Mouse (Mus musculus) kidney, postnatal 25 days (tissue): Measurements from ENCODE around the gene Dynlt1c.
A peak's percentile ranks its signal among the peaks of the same experiment; 100 is the strongest.
"Not testable (repeated sequence)": the region's sequence is repeated elsewhere in the genome, so short reads cannot be mapped to it uniquely, and the experiment has no call there.

ENCODE experiments used
- DNase-seq, 2 experiments: peaks; one replicate each; pipeline ENCODE4 v3.0.0; 2021; ENCODE audit warnings: mixed read lengths in 2 of 2

Dynlt1c gene

GRCm38 (mm10) chr17:6620035-6620434 is 18.6 kb downstream of the Dynlt1c start:
- DNase-seq, result not testable (repeated sequence)

DNA sequence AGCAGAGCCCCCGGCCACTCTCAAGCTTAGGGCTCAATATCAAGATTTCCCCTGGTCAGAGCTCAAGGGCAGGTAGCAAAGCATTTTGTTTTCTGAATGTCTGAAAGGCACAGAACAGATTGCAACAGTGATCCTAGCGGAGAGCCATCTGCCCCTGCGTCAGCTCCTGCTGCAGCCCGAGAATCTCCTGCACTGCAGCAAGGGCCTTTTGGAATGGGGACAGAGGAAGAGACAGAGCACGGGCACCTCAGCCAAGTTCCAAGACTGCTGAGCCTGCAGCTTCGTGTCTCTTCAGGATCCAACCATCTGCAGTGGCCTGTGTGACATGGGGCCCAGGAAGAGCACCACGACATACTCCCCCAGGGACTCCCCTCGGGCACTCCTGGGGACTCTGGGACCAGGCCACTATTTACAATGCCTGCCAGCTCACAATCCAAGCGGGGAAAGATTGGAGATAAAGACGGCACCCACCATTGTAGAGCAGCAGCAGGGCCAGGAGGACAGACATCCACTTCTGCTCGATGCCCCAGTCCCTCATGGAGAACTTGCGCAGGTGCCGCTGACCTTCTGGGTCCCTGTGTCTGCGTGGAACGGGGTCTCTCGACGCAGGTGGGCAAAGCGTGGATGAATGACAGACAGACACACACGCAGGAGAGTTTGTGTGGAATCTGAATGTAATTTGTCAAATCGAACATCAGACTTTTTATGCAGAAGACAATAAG is 19.4 kb downstream of the Dynlt1c start:
- DNase-seq, result not testable (repeated sequence)

DNA sequence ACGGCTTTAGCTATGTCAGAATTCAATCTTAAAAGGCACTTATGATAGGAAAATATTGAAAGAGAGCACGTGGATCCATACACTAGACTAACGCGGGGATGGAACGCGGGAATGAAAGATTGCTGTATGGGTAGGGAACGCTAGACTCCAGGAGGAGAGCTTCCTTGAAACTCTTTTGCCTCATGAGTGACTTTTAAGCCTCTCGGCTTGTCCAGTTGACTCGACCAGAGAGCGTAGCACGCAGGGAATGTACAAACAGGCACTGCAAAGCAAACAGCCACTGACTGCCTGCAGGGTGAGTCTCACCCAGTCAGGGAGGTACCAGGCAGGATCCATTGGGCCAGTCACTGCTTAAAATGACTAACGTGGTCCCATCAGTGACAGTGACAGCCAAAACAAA is 20.5 kb downstream of the Dynlt1c start:
- DNase-seq, result not testable (repeated sequence)

DNA sequence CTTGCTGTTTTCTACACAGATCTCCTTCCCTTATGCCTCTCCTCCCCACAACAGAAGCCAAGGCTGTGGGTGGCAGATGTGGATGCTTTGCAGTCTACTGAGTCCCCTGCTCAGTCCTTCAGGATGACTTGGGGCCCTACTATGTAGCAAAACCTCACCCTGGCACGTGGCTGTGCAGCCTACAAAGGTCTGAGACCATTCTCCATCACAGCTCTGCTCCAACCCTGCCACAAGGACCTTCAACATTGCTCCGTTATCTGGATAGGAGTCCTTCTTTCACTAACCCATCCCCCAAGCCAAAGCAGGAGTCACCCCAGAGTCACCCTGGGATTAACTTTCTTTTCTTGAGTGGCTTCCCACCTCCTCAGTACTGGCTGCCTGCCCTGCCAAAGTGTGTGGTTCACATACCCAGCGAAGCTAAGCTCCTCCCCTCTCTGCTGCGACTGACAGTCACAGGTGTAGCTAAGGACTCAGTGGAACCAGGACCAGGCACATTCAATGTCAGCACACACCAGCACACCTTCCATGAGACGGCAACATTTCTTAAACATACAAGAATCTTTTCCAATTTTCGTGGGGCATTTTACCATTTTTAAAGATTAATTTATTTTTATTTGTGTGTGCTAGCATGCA is 23.6 kb downstream of the Dynlt1c start:
- DNase-seq, result not testable (repeated sequence)

DNA sequence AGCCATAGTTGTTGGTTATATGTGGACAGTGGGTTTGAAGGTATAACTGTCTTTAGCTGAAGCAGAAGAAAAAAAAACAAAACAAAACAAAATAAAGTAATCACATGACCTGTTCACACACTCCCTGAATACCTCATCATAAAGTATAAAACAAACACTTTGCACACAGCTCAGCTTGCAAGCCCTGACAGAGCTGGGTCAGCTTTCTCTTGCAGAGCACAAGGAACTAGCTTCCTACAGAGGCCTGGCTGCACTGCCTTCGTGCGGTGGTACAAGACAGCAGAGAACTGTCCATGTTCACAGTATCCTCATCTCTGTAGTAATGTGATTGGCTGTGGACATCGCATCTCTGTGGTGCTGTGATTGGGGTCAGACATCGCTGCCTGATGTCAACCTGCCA is 28.9 kb downstream of the Dynlt1c start:
- DNase-seq, result not testable (repeated sequence)

DNA sequence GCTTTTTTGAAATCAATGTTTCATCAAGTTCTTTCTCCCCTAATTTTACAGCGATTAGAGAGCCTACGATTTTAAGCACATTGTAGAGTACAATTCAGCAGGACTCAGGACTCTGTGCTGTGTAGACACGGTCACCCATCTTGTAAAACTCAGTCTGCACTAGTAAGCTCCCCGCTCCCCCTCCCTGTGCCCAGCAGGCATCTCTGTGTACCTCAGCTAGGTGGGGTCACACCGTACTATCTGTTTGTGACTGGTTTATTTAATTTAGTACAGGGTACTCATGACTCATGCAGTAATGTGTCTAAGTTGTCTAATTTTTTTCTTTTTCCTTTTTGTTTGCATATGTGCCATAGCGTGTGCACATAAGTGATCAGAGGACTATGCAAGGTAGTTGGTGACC is 31.4 kb downstream of the Dynlt1c start:
- not testable (repeated sequence) for DNase-seq

- DNase-seq, result not testable (repeated sequence)
Measured at GRCm38 (mm10) chr17:6635781-6636180, 34.3 kb downstream of the Dynlt1c start.

DNA sequence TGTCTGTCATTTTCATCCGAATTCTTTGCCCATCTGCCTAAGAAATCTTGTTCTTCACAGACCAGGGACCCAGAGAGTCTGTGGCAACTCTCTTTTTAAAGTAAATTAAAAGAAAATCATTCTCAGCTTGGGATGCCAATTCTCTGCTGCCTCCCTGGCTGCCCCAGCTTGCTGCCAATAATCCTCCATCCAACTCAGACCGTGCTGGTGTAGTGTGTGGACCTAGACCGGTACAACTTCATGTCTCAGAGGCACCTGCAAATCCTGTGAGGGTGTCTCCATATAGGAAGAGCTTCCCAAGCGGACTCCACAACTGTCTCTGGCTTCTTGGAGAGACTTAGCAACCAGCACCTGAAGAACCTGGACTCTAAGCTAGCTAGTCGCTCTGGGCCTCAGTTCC is 35.4 kb downstream of the Dynlt1c start:
- DNase-seq, result no peak

GRCm38 (mm10) chr17:6637434-6637833 is 36.0 kb downstream of the Dynlt1c start:
- DNase-seq, result not testable (repeated sequence)

GRCm38 (mm10) chr17:6638444-6638843 is 37.0 kb downstream of the Dynlt1c start:
- DNase-seq, result not testable (repeated sequence)

DNA sequence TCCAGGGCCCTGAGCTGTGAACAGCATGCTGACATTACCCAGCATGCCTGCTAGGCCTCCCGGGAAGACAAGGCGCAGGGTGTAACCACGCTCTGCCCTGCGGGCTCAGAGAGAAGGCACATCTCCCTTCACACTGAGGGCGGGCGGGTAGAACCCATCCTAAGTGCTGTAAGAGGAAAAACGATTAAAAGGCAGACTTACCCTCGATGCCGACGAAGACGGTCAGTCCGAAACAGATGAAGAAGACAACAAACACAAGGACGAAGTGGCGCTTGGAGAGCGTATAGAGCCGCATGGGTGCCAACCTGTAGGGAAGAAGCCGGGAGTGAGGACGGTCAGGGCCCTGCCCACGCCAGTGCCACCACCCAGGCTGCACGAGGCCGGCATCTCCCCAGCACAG is 38.0 kb downstream of the Dynlt1c start:
- not testable (repeated sequence) for DNase-seq

- DNase-seq, result not testable (repeated sequence)
Measured at GRCm38 (mm10) chr17:6640044-6640637, 38.7 kb downstream of the Dynlt1c start.

DNA sequence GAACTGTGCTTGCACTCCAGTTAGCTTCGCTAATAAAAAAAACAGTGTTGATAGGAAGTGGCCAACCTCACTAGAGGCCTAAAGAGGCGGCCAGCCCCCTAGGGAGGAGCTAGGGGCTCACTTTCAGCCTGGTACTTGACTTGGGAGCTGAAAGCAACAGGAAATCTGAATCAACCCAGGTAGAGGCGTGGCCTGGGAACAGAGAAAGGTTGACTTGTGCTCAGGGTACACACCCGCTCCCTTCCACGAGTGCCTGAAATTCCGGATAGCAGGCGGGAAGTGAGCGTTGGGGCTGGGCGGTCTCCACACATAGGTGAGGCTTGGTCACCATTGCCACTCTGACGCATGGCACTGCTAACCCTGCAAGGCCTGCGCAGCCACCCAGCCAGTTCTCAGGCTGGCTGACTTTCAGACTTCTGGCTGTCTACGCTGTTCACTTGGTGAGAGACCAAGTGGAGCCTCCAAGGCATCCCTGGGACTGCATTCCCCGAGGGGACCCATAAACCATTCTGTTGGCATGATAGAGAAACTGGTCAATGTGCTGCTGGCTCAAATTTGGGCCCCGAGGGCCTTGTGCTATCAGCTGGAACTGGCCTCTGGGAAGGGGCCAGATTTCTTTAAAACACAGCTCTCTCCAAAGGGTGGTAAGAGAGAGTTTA is 39.4 kb downstream of the Dynlt1c start:
- DNase-seq, result peak in 1 of 2 experiments; percentile 46

GRCm38 (mm10) chr17:6644210-6644609 is 42.7 kb downstream of the Dynlt1c start:
- DNase-seq, result not testable (repeated sequence)

DNA sequence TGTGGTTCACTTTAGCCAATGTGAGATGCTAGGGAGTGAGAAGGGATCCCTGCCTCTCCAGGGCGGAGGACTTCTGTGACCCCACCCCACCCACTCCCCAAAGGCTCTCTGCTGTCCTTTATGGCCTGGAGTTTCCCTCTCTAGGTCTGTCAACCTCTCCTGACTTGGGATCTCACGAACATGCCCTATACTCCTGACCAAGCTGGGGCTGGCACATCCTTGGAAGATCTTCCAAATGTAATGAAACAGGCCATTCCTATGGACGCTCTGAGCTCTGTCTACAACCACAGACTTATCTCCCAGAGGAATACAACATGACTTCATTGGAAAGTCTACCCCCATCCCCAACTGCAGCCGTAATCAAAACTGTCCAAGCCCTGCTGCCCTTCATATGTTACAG is 43.2 kb downstream of the Dynlt1c start:
- not testable (repeated sequence) for DNase-seq

DNA sequence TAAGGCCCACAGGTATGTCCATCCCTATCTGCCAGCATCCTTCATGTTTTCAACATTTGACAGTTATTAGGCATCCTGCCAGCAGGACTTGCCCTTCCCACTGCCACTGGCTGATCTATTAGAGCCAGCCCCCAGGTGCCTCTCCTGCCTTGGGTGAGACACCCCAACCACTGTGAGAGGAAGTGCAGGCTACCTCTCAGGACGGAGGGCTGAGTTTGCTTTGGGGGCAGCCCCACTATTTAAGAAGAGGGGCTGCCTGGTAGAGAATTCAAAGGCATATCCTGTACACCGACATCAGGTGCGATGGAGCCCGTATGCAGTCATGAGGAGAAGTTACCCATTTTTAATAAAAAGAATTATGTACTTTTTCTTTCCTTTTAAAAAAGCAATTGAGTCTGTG is 44.2 kb downstream of the Dynlt1c start:
- DNase-seq, result not testable (repeated sequence)

DNA sequence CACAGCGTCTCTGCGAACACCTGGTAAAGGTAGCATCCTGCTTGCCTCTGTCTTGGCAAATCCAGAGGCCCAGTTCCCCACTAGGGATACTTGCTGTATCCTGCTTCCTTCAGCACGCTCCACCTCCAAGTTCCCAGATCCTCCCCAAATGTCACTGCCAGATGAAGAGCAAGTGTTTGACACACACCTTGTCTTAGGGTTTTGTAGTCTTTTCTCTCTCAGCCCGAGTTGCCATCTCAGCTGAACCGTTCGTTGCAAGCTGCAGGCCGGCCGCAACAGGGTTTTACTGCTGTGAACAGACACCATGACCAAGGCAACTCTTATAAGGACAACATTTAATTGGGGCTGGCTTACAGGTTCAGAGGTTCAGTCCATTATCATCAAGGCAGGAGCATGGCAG is 45.4 kb downstream of the Dynlt1c start:
- not testable (repeated sequence) for DNase-seq

DNA sequence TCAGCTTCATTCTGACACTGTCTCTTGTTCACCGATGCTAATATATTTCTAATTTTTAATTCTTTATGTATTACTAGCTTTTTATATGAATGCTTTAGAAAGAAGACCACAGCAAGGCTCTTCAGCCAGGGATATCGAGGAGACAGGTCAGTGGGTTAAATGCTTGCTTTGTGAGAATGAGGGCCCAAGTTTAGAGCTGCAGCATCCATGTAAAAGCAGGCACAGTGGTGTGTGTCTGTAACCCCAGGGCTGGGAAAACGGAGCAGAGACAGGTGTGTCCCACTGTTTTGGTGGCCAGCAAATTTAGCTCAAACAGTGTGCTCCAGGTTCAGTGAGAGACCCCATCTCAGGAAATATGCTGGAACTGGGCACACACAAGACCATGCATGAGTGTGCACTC is 46.0 kb downstream of the Dynlt1c start:
- DNase-seq, result not testable (repeated sequence)

GRCm38 (mm10) chr17:6650904-6651565 is 49.6 kb downstream of the Dynlt1c start:
- DNase-seq, result not testable (repeated sequence)

- DNase-seq, result not testable (repeated sequence)
Measured at GRCm38 (mm10) chr17:6653341-6653946, 52.0 kb downstream of the Dynlt1c start.

DNA sequence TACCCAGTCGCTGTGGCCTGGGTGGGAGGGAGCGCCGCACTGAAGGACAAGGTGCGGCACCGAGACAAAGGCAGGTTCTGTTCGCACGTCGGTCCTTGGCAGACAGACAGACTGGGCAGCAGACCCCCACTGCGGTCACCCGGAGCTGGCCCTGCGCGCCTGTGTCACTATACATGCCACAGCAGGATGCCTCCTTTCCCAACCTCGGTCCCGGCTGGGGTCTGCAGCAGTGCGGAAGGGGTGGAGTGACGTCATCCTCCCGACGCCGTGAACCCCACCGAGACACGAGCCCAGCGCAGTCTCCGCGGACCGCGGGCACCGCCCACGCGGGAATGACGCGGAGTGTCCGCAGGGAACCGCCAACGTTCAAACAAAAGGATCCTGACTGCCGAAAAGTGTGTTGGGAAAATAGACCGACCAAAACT is 53.6 kb downstream of the Dynlt1c start:
- DNase-seq, result peak; percentile 49 to 71
